In the genomic region with DNA sequence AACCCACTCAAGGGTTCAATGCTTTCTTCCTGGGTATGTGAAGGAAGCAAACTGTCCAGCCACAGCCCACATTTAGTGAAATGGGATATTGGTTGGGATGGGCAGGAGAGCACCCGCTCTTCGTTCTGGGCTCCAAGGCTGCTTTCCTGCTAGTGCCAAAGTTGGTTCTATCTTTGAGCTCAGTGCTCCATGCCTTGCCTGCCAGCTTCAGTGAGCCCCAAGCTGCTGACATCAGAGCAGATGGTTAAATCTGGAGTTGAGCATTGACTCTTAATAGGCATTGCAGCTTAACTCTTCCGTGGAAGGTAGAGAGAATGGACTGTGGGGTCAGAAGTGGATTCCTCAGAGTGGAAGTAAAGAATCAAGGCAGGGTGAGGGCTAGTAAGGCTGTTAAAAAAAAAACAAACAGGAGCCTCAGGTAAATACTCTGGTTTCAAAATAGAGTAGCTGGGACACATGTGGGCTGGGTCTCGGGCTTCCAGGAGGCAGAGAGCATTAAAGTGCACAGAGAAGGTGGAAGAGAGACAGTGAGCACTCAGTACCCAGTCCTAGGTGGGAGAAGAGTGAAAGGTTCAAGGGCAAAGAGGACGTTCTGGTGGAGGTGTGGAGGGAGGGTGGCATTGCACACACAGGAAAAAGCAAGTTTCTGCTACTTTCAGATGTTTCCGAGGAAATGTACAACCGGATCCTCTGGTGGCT, we compare ENCODE assay signal across 8 mouse cellular contexts. TPM values are rescaled to one million over a fixed set of nuclear protein-coding genes. Genes with fewer than 3 reads are reported as not detected.
DNase-seq lines count a peak whose midpoint lies in the region; ATAC-seq lines count a peak whose summit lies in the region.

A gene (plus strand): TSS at position 649 of the 699 bp plus-strand sequence.

- 78% methylated on average over 7 of the region's 7 CpGs for WGBS in lung, embryonic 15.5 days
- 81% methylated on average over 7 of the region's 7 CpGs for WGBS in hindbrain, embryonic 10.5 days
- 67% methylated on average over 7 of the region's 7 CpGs for WGBS in liver, embryonic 12.5 days (ENCODE audit: insufficient replicate concordance)

- H3K4me2 ChIP-seq in lung, embryonic 15.5 days = no peak within 1 kb of the TSS
- no peak within 1 kb of the TSS for H3K4me2 ChIP-seq in liver, embryonic 12.5 days

- DNase-seq in lung, postnatal 25 days (ENCODE audit: low spot score) = no peak
- DNase-seq in gastrocnemius, postnatal 14 days = no peak
- DNase-seq in hindbrain, embryonic 10.5 days (ENCODE audit: low spot score) = no peak
- DNase-seq in embryo, embryonic 11 days = no peak
- DNase-seq in thymus, postnatal 10 days (ENCODE audit: low spot score in 2 of 2) = no peak

- H3K4me1 ChIP-seq in lung, embryonic 15.5 days = peaks cover 8% of the 10 kb centered on the region
- peaks cover 15% of the 10 kb centered on the region; the same call in 1 of the 2 replicates for H3K4me1 ChIP-seq in hindbrain, embryonic 10.5 days (replicated peaks)
- 0 out of 2 replicates have a peak, but pooled peaks cover 11% of the 10 kb centered on the region for H3K4me1 ChIP-seq in liver, embryonic 12.5 days

- no peaks in the 10 kb centered on the region for H3K9me3 ChIP-seq in lung, embryonic 15.5 days
- no peaks in the 10 kb centered on the region for H3K9me3 ChIP-seq in hindbrain, embryonic 10.5 days
- no peaks in the 10 kb centered on the region for H3K9me3 ChIP-seq in liver, embryonic 12.5 days (replicated peaks)

- H3K27ac ChIP-seq in lung, embryonic 15.5 days = no peak within 1 kb of the TSS
- no peak within 1 kb of the TSS for H3K27ac ChIP-seq in hindbrain, embryonic 10.5 days
- no peak within 1 kb of the TSS for H3K27ac ChIP-seq in liver, embryonic 12.5 days

- no peaks in the 10 kb centered on the region for H3K36me3 ChIP-seq in lung, embryonic 15.5 days
- H3K36me3 ChIP-seq in hindbrain, embryonic 10.5 days = no peaks in the 10 kb centered on the region
- H3K36me3 ChIP-seq in liver, embryonic 12.5 days = no peaks in the 10 kb centered on the region

- H3K9ac ChIP-seq in lung, embryonic 15.5 days = no peak within 1 kb of the TSS
- H3K9ac ChIP-seq in liver, embryonic 12.5 days = no peak within 1 kb of the TSS

- intact Hi-C loops in gastrocnemius, postnatal 14 days (cut with DNase I; ENCODE audit: low total_unique reads) = no loop called here

- no peak within 1 kb of the TSS for H3K4me3 ChIP-seq in lung, embryonic 15.5 days
- H3K4me3 ChIP-seq in hindbrain, embryonic 10.5 days = no peak within 1 kb of the TSS
- H3K4me3 ChIP-seq in liver, embryonic 12.5 days = no peak within 1 kb of the TSS

- no peak for ATAC-seq in lung, embryonic 15.5 days (ENCODE audit: borderline replicate concordance, extremely low read depth, low FRiP score, low TSS enrichment)
- no peak for ATAC-seq in liver, embryonic 12.5 days
- no peak for ATAC-seq in megakaryocyte, adult 5-6 weeks (ENCODE audit: poor library complexity, severe bottlenecking)

- H3K27me3 ChIP-seq in lung, embryonic 15.5 days = no peaks in the 10 kb centered on the region
- H3K27me3 ChIP-seq in hindbrain, embryonic 10.5 days (ENCODE audit: insufficient read depth, poor library complexity, severe bottlenecking) = 0 out of 2 replicates have a peak, but pooled peaks cover 3% of the 10 kb centered on the region
- peaks cover 10% of the 10 kb centered on the region for H3K27me3 ChIP-seq in liver, embryonic 12.5 days (replicated peaks)

RNA-seq across cellular contexts. Expression of the gene that starts here (rescaled TPM):
- polyA plus RNA-seq in lung, embryonic 15.5 days (2015; fragmentation: Nextera tagmentation; extraction: Ambion mirVana) = 76.8 and 85.6 TPM in 2 replicates
- total RNA-seq in gastrocnemius, postnatal 14 days (2021) = 10 to 100 TPM; 41.2 TPM
- 7.4 and 11.2 TPM in 2 replicates for polyA plus RNA-seq in hindbrain, embryonic 10.5 days (2016; fragmentation: Nextera tagmentation; extraction: Ambion mirVana)
- 10.0 and 10.1 TPM in 2 replicates for polyA plus RNA-seq in liver, embryonic 12.5 days (2016; fragmentation: Nextera tagmentation; extraction: Ambion mirVana)
- total RNA-seq in megakaryocyte, adult 5-6 weeks (2015) = 1.0 TPM in 1 of 2 replicates, not detected in the other
- total RNA-seq in megakaryocyte, adult 5-6 weeks (2017) = 0.26 and 4.6 TPM in 2 replicates

Comparison
In these comparisons a context has a peak if more than half of its experiments do, and no peak if none do; other contexts are left out.
1. RNA of the gene that starts here (total RNA-seq): 41.2 TPM in gastrocnemius, postnatal 14 days; 0.26 to 4.6 TPM in megakaryocyte, adult 5-6 weeks; every median in the first group is over 4 times any median in the second.